In the genomic region with DNA sequence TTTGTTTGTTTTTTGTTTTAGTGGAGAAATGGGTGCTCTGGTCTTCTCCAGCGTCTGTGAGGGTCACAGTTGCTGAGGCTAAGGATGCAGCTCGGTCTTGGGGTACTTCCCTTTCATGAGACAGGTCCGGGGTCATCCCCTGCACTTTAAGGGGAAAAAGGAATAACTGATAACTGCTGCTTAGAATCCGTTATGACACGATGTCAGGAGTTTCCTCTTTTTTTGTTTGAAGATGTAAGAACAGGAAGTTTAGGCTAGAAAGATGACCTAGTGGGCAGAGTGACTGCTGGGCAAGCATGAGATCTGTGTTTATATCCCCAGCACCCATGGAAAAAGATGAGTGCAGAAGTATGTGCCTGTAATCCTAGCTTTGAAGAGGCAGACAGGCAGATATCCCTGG, we compare ENCODE assay signal across 27 mouse cellular contexts. TPM values are rescaled to one million over a fixed set of nuclear protein-coding genes. Genes with fewer than 3 reads are reported as not detected.
DNase-seq lines count a peak whose midpoint lies in the region; ATAC-seq and TF ChIP-seq lines count a peak whose summit lies in the region.
"Had no signal": no experiment of that assay in that cellular context is flagged by ENCODE, and none has a peak within 500 bp of the region (broad histone marks: within the 10 kb centered on the region; RNA-seq: fewer than 3 reads in every experiment).

No protein-coding gene starts in this region.

- H3K9me3 ChIP-seq in CH12.LX (replicated peaks; ENCODE audit: low read length), result no peaks in the 10 kb centered on the region
- H3K9me3 ChIP-seq in limb, embryonic 10.5 days (replicated peaks), result no peaks in the 10 kb centered on the region
- H3K9me3 ChIP-seq: forebrain, embryonic 13.5 days; intestine, embryonic 15.5 days; liver, embryonic 12.5 days; midbrain, embryonic 10.5 days; neural tube, embryonic 13.5 days had no signal

- dilution Hi-C loops in CH12.LX (cut with MboI; ENCODE audit: extremely low pct_ligation_motif_present, extremely low pct_unique_long_range_greater_than_20kb, low sequenced_read_pairs), result no loop called here

- peaks cover 74 to 88% of the 10 kb centered on the region in 2 experiments for H3K36me3 ChIP-seq in CH12.LX (replicated peaks in 1 of 2; ENCODE audit: control insufficient read depth in 1 of 2, insufficient read depth in 1 of 2, low read length in 1 of 2)
- peaks cover 54% of the 10 kb centered on the region for H3K36me3 ChIP-seq in macrophage (ENCODE audit: inconsistent target)
- H3K36me3 ChIP-seq in limb, embryonic 10.5 days, result peaks cover 94% of the 10 kb centered on the region

- no peak for TF ChIP-seq CTCF in CH12.LX (conservative IDR thresholded peaks at IDR 0.05 in 1 of 2, IDR thresholded peaks at IDR 0.05 in 1 of 2; ENCODE audit: low read depth in 2 of 2, low read length in 2 of 2)

- H3K4me3 ChIP-seq in CH12.LX (replicated peaks in 1 of 3; ENCODE audit: low read depth in 2 of 3, low read length in 2 of 3, poor library complexity in 1 of 3) (no peak overlapping the region), macrophage (ENCODE audit: inconsistent target) (no peak overlapping the region)
- H3K4me3 ChIP-seq in limb, embryonic 10.5 days, result no peak overlapping the region
- H3K4me3 ChIP-seq: forebrain, embryonic 13.5 days; intestine, embryonic 15.5 days; left cerebral cortex, adult 2 months; liver, embryonic 12.5 days; midbrain, embryonic 10.5 days; myocyte; neural tube, embryonic 13.5 days had no signal

- H3K4me2 ChIP-seq in CH12.LX (ENCODE audit: insufficient read depth, low read depth, poor library complexity, severe bottlenecking), result no peak overlapping the region
- H3K4me2 ChIP-seq: forebrain, embryonic 13.5 days; intestine, embryonic 15.5 days; liver, embryonic 12.5 days; neural tube, embryonic 13.5 days had no signal

- ATAC-seq in neutrophil, adult 5-6 weeks (ENCODE audit: extremely low read depth, insufficient number of reproducible peaks, low FRiP score, poor library complexity, severe bottlenecking), result peak; percentile 45; the same call in 1 of the 2 replicates
- ATAC-seq: forebrain, embryonic 13.5 days; hindbrain, embryonic 16.5 days; intestine, embryonic 15.5 days; liver, embryonic 12.5 days; liver, postnatal 0 days; lung, postnatal 0 days; midbrain, embryonic 16.5 days had no signal

- H3K27me3 ChIP-seq in CH12.LX (replicated peaks), result no peaks in the 10 kb centered on the region
- no peaks in the 10 kb centered on the region for H3K27me3 ChIP-seq in limb, embryonic 10.5 days (ENCODE audit: low read depth, poor library complexity, severe bottlenecking)
- H3K27me3 ChIP-seq: forebrain, embryonic 13.5 days; intestine, embryonic 15.5 days; liver, embryonic 12.5 days; neural tube, embryonic 13.5 days had no signal

- H3K79me2 ChIP-seq in CH12.LX (replicated peaks; ENCODE audit: control insufficient read depth, extremely low read depth, insufficient read depth, poor library complexity, severe bottlenecking), result no peaks in the 10 kb centered on the region
- H3K79me2 ChIP-seq in macrophage (ENCODE audit: inconsistent target), result no peaks in the 10 kb centered on the region

- TF ChIP-seq EP300 in CH12.LX (IDR thresholded peaks at IDR 0.05; ENCODE audit: low read length), result no peak

- no peak overlapping the region for H3K27ac ChIP-seq in CH12.LX (ENCODE audit: insufficient read depth, low read depth)
- H3K27ac ChIP-seq in macrophage, result peak overlapping the region; percentile 51
- H3K27ac ChIP-seq in limb, embryonic 10.5 days, result no peak overlapping the region
- H3K27ac ChIP-seq: forebrain, embryonic 13.5 days; intestine, embryonic 15.5 days; left cerebral cortex, adult 2 months; liver, embryonic 12.5 days; midbrain, embryonic 10.5 days; neural tube, embryonic 13.5 days had no signal

- DNase-seq in CH12.LX (ENCODE audit: extremely low read depth) (peak; percentile 33), MEL-GATA-1-ER (ENCODE audit: extremely low read depth, low read depth) (peak; percentile 92)
- no peak for DNase-seq in gastrocnemius, adult 8-10 months (ENCODE audit: low spot score in 2 of 2)
- DNase-seq in limb, embryonic 10.5 days (ENCODE audit: low spot score), result no peak
- DNase-seq in frontal cortex, postnatal 14 days (ENCODE audit: low spot score in 2 of 2), result no peak
- DNase-seq: adrenal gland, postnatal 36 days; B cell, adult 2 months; cerebellum, adult 8-10 months; cerebellum, postnatal 25 days; gastrocnemius, postnatal 25 days; heart, postnatal 14 days; kidney, adult 9 months; kidney, postnatal 10 days; liver, postnatal 0 days; lung, postnatal 4 days had no signal

- WGBS in macrophage (ENCODE audit: missing documents), result 3% methylated on average over 5 of the region's 5 CpGs
- WGBS in limb, embryonic 10.5 days, result 91% methylated on average over 5 of the region's 5 CpGs

- no peak for TF ChIP-seq RAD21 in CH12.LX (IDR thresholded peaks at IDR 0.05; ENCODE audit: low read depth, low read length)

- H3K9ac ChIP-seq in CH12.LX (ENCODE audit: insufficient read depth, low read depth), result no peak overlapping the region
- H3K9ac ChIP-seq: forebrain, embryonic 13.5 days; intestine, embryonic 15.5 days; liver, embryonic 12.5 days; liver, postnatal 0 days; neural tube, embryonic 13.5 days had no signal

- peaks cover 0 to 39% of the 10 kb centered on the region in 2 experiments; a peak in 2 of 4 replicates for H3K4me1 ChIP-seq in CH12.LX (ENCODE audit: control insufficient read depth in 1 of 2, insufficient read depth in 2 of 2)
- H3K4me1 ChIP-seq in limb, embryonic 10.5 days, result no peaks in the 10 kb centered on the region
- H3K4me1 ChIP-seq: forebrain, embryonic 13.5 days; intestine, embryonic 15.5 days; midbrain, embryonic 10.5 days; neural tube, embryonic 13.5 days had no signal

- no peak for TF ChIP-seq POLR2A in CH12.LX (IDR thresholded peaks at IDR 0.05; ENCODE audit: low read depth, low read length)

- in situ Hi-C loops in CH12.LX (cut with MboI; ENCODE audit: low pct_ligation_motif_present, low pct_unique_long_range_greater_than_20kb, low sequenced_read_pairs), result no loop called here

TF ChIP-seq in CH12.LX, 34 proteins besides CTCF, POLR2A, EP300 and RAD21:
- TF ChIP-seq MAFK (IDR thresholded peaks at IDR 0.05; ENCODE audit: insufficient replicate concordance, low read length) (no peak), RCOR1 (conservative IDR thresholded peaks at IDR 0.05; ENCODE audit: low read depth, low read length) (no peak), ETS1 (conservative IDR thresholded peaks at IDR 0.05; ENCODE audit: low read depth, low read length) (no peak), GABPA (IDR thresholded peaks at IDR 0.05; ENCODE audit: insufficient replicate concordance, low read depth, low read length) (no peak), POLR2AphosphoS2 (IDR thresholded peaks at IDR 0.05; ENCODE audit: low read depth, low read length) (no peak), IRF4 (IDR thresholded peaks at IDR 0.05; ENCODE audit: low read depth, low read length) (no peak), HCFC1 (IDR thresholded peaks at IDR 0.05; ENCODE audit: low read depth, low read length) (no peak), KAT2A (IDR thresholded peaks at IDR 0.05; ENCODE audit: insufficient replicate concordance, low read length) (no peak), CHD2 (IDR thresholded peaks at IDR 0.05; ENCODE audit: low read length) (no peak), ZNF384 (IDR thresholded peaks at IDR 0.05; ENCODE audit: low read depth, low read length) (no peak), MAX (IDR thresholded peaks at IDR 0.05; ENCODE audit: low read length) (no peak), SMC3 (IDR thresholded peaks at IDR 0.05; ENCODE audit: low read depth, low read length) (no peak), USF2 (conservative IDR thresholded peaks at IDR 0.05; ENCODE audit: low read depth, low read length) (no peak), CHD1 (IDR thresholded peaks at IDR 0.05; ENCODE audit: low read depth, low read length) (no peak), BHLHE40 (IDR thresholded peaks at IDR 0.05; ENCODE audit: low read depth, low read length) (no peak), MAZ (IDR thresholded peaks at IDR 0.05; ENCODE audit: low read depth, low read length) (no peak), ELF1 (IDR thresholded peaks at IDR 0.05; ENCODE audit: low read depth, low read length) (no peak), USF1 (IDR thresholded peaks at IDR 0.05; ENCODE audit: low read depth, low read length) (no peak), PAX5 (IDR thresholded peaks at IDR 0.05; ENCODE audit: low read length) (no peak)

RNA-seq across cellular contexts. Expression of a gene that starts 42.6 kb away (rescaled TPM):
- total RNA-seq in CH12.LX (2012; rRNA removed) (37.6 and 42.5 TPM in 2 replicates), CH12.LX (2014; rRNA removed) (42.4 and 47.7 TPM in 2 replicates)
- polyA plus RNA-seq in CH12.LX (2012; ENCODE audit: insufficient read length, low read depth) (94.5 and 104 TPM in 2 replicates), macrophage (2018) (26.1 to 48.6 TPM (median 27.2 TPM) in 3 replicates)
- total RNA-seq in macrophage (2018; cell fraction: chromatin; rRNA removed), result 100 to 1,000 TPM; 127 to 323 (median 239) TPM
- total RNA-seq in macrophage (2018; cell fraction: cytosol; rRNA removed), result 10 to 100 TPM; 16.5 to 32.7 (median 20.9) TPM
- 100 to 1,000 TPM in 17 of 26 experiments, 10 to 100 TPM in 9; 58.8 to 210 (median 123) TPM for total RNA-seq in macrophage (2018; cell fraction: nucleus; rRNA removed)
- 155 and 161 TPM in 2 replicates for total RNA-seq in neutrophil, adult 5-6 weeks (2017)
- 10 to 100 TPM; 11.6 to 16.1 (median 14.6) TPM for total RNA-seq in gastrocnemius, adult 8-10 months (2022)
- 55.1 and 61.0 TPM in 2 replicates for polyA plus RNA-seq in limb, embryonic 10.5 days (2016; fragmentation: Nextera tagmentation; extraction: Ambion mirVana)

Comparison
In these comparisons a context has a peak if more than half of its experiments do, and no peak if none do; other contexts are left out.
1. DNase-seq: peak in CH12.LX (single experiment) and MEL-GATA-1-ER (single experiment); none in gastrocnemius, adult 8-10 months (0 of 2), limb, embryonic 10.5 days (single experiment) and frontal cortex, postnatal 14 days (0 of 2).